Mouse (Mus musculus): ENCODE results near the gene Olfr619. TPM values are rescaled to one million over a fixed set of nuclear protein-coding genes. Genes with fewer than 3 reads are reported as not detected.

Olfr619 gene
- not detected in 2 replicates for polyA plus RNA-seq (2012; rRNA removed)

DNA sequence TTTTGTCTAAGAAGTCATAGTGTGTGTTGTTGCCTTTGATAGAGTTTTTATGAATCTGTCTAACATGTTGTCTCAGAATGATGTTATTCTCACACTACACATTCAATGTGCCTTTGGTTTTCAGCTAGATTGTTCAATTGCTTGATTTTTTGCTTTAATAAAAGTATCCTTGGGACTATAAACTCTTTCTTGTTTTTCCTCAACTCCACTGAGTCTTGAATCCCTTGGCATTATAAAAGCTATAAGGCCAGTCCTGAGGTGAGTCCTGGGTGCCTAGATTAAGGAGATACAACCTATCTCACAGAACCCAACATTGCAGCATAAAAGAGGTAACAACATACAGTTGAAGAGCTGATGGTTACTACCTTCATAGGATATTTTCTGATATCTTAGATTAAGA, at the start of gene Olfr619:
Gene Olfr619 (plus strand): TSS at position 301 of the 400 bp plus-strand sequence.

DNA sequence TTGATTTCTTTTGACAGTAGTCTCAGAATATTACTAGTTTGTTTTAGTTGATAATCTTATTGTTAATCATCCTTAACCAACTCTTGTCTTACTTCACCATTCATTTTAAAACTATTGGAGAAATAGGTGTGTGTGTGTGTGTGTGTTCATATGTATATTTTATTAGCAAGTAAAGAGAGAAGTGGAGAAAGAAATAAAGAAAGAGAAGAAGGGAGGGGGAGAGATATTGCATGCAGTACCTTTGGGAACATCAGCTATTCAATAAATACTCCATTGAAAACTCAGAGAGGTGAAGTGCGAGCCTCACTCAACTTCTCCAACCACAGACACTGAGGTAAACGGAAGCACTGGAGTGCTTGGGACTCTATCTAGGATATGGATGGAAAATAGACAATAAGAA, 44.6 kb upstream of the Olfr619 start, which contains the start of gene Olfr615:
Gene Olfr615 (plus strand): TSS at position 301 of the 400 bp plus-strand sequence.

DNA sequence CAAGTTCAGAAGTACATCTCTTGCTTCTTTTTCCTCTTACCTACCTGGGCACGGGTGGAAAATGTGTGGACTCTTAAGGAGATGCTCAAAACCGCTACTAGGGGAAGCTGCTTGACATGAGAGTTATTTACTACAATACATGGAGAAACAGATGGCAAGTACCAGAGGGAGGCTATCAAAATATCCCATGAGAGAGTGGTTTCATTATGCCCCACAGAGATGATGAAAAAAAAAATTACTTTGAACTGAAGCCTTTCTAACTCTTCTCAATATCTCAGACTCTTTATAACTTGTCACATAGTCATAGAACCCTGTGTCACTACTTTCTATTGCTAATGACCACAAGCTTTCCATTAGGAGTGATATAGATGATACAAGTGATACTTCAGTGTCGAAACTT, 31.3 kb upstream of the Olfr619 start, which contains the start of gene Olfr616:
Gene Olfr616 (minus strand): TSS at position 101 of the 400 bp plus-strand sequence.

DNA sequence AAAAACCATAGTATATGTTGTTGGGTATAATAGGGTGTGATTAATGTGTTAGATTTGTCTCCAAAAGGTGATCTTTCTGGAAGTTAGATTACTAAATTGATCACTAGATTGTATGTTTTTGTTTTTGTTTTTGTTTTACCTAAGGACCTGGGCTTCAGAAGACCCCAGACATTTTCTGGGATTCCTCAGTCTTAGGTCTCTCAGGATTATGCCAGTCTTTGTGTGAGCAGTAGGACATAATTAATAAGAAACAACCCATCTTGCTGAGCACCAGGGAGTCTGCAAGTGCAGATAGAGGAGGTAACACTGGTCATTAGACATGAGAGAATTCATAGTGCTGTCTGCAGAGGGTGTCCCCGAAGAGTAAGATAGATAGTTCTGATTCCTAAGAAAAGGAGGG, 27.6 kb upstream of the Olfr619 start, which contains the start of gene Olfr617:
Gene Olfr617 (plus strand): TSS at position 301 of the 400 bp plus-strand sequence.

DNA sequence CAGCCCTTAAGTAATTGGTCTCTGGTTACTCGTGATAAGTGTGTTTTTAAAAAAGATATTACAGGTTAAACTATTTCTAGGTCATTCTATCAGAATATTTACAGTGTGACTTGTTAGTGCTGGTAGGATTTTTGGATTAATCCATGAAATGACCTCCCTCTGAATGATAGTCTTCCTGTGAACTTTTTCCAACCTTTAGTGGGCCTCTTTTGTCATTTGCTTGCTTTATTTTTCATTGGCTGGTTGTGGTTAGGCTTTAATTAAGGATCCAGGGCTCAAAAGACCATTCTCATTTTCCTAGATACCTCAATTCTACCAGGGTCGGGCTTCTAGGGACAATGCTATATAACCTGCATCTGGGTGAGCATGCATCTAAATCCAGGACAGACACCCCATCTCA, 10.6 kb upstream of the Olfr619 start, which contains the start of gene Olfr618:
Gene Olfr618 (plus strand): TSS at position 301 of the 400 bp plus-strand sequence.

DNA sequence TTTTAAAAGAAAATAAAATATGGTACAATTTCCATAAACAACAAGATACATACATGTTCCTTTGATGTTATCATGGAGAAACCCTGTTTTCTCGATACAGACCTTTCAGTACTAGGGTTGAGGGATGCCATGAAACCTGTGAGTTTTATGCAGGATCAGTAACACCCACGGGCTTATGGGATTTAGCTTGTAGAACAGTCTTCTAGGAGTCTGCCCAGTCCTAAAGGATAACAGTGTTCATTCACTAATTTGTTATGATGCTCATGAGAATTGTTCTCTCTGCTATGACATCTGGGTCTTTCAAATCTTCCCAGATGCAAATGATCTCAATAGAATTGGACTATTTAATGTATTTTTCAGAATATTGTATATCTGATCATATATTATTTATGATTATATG, 12.1 kb downstream of the Olfr619 start, which contains the start of gene Olfr620:
Gene Olfr620 (minus strand): TSS at position 101 of the 400 bp plus-strand sequence.

DNA sequence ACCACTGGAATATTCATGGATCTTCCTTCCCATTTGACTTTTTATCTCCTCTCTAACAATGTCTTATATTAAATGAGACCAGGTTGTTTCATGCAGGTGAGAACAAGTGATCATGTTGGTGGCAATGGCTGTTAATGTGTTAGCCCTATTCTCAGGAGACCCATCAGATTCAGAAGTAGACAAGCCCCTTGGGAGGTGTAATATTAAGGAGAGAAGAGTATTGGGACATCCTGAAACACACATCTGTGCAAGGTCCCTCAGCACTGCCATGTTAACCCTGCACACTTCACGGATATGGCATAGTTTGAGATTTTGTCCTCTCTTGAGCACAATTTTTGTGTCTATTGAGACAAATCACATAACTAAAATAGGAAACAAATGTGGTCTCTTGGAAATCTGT, 42.2 kb downstream of the Olfr619 start, which contains the start of gene Olfr622:
Gene Olfr622 (minus strand): TSS at position 101 of the 400 bp plus-strand sequence.

Other genes with a start within 250 kb of the Olfr619 start
- not detected in 2 replicates for gene Olfr601, start 237.9 kb upstream of the Olfr619 start, polyA plus RNA-seq (2012; rRNA removed)
- gene Olfr603, start 214.4 kb upstream of the Olfr619 start, polyA plus RNA-seq (2012; rRNA removed): not detected in 2 replicates
- gene Usp17lc, start 185.5 kb upstream of the Olfr619 start, polyA plus RNA-seq (2012; rRNA removed): not detected in 2 replicates
- gene Olfr605, start 155.1 kb upstream of the Olfr619 start, polyA plus RNA-seq (2012; rRNA removed): not detected in 2 replicates
- not detected in 2 replicates for gene Olfr606, start 151.5 kb upstream of the Olfr619 start, polyA plus RNA-seq (2012; rRNA removed)
- gene Olfr607, start 136.4 kb upstream of the Olfr619 start, polyA plus RNA-seq (2012; rRNA removed): not detected in 2 replicates
- gene Olfr608, start 130.7 kb upstream of the Olfr619 start, polyA plus RNA-seq (2012; rRNA removed): not detected in 2 replicates
- not detected in 2 replicates for gene Olfr609, start 102.5 kb upstream of the Olfr619 start, polyA plus RNA-seq (2012; rRNA removed)
- gene Olfr610, start 88.5 kb upstream of the Olfr619 start, polyA plus RNA-seq (2012; rRNA removed): not detected in 2 replicates
- gene Olfr611, start 79.7 kb upstream of the Olfr619 start, polyA plus RNA-seq (2012; rRNA removed): not detected in 2 replicates
- not detected in 2 replicates for gene Olfr612, start 57.9 kb upstream of the Olfr619 start, polyA plus RNA-seq (2012; rRNA removed)
- gene Olfr613, start 52.5 kb upstream of the Olfr619 start, polyA plus RNA-seq (2012; rRNA removed): not detected in 2 replicates
- not detected in 2 replicates for gene Olfr615, start 44.5 kb upstream of the Olfr619 start, polyA plus RNA-seq (2012; rRNA removed)
- gene Olfr616, start 31.4 kb upstream of the Olfr619 start, polyA plus RNA-seq (2012; rRNA removed): not detected in 2 replicates
- gene Olfr617, start 27.5 kb upstream of the Olfr619 start, polyA plus RNA-seq (2012; rRNA removed): not detected in 2 replicates
- gene Olfr618, start 10.5 kb upstream of the Olfr619 start, polyA plus RNA-seq (2012; rRNA removed): 0.08 TPM in 1 of 2 replicates, not detected in the other
- not detected in 2 replicates for gene Olfr620, start 12.0 kb downstream of the Olfr619 start, polyA plus RNA-seq (2012; rRNA removed)
- gene Olfr622, start 42.1 kb downstream of the Olfr619 start, polyA plus RNA-seq (2012; rRNA removed): 0.06 TPM in 1 of 2 replicates, not detected in the other
- not detected in 2 replicates for gene Olfr623, start 63.1 kb downstream of the Olfr619 start, polyA plus RNA-seq (2012; rRNA removed)
- gene Olfr624, start 70.6 kb downstream of the Olfr619 start, polyA plus RNA-seq (2012; rRNA removed): 0.01 TPM in 1 of 2 replicates, not detected in the other
- not detected in 2 replicates for gene Olfr625-ps1, start 82.1 kb downstream of the Olfr619 start, polyA plus RNA-seq (2012; rRNA removed)
- gene Olfr243, start 114.1 kb downstream of the Olfr619 start, polyA plus RNA-seq (2012; rRNA removed): not detected in 2 replicates
- gene Olfr628, start 129.8 kb downstream of the Olfr619 start, polyA plus RNA-seq (2012; rRNA removed): not detected in 2 replicates
- not detected in 2 replicates for gene Olfr629, start 144.4 kb downstream of the Olfr619 start, polyA plus RNA-seq (2012; rRNA removed)
- not detected in 2 replicates for gene Olfr630, start 156.8 kb downstream of the Olfr619 start, polyA plus RNA-seq (2012; rRNA removed)
- gene Olfr69, start 171.0 kb downstream of the Olfr619 start, polyA plus RNA-seq (2012; rRNA removed): not detected in 2 replicates
- gene Olfr68, start 179.1 kb downstream of the Olfr619 start, polyA plus RNA-seq (2012; rRNA removed): not detected in 2 replicates
- not detected in 2 replicates for gene Olfr67, start 191.2 kb downstream of the Olfr619 start, polyA plus RNA-seq (2012; rRNA removed)
- gene Hbb-bt, start 213.4 kb downstream of the Olfr619 start, polyA plus RNA-seq (2012; rRNA removed): 762 and 1,375 TPM in 2 replicates
- 2,826 and 5,558 TPM in 2 replicates for gene Hbb-bs, start 227.5 kb downstream of the Olfr619 start, polyA plus RNA-seq (2012; rRNA removed)
- not detected in 2 replicates for gene Hbb-bh2, start 239.9 kb downstream of the Olfr619 start, polyA plus RNA-seq (2012; rRNA removed)
- gene Hbb-bh1, start 242.6 kb downstream of the Olfr619 start, polyA plus RNA-seq (2012; rRNA removed): 7.1 and 8.0 TPM in 2 replicates

Measured in central nervous system, embryonic 14 days (tissue).